Mouse (Mus musculus) lung, embryonic 16.5 days (tissue): Measurements from ENCODE around the gene Tomm40. TPM values are rescaled to one million over a fixed set of nuclear protein-coding genes. Genes with fewer than 3 reads are reported as not detected.

Experiments
- ATAC-seq: fragments of 200-750 bp; cut with Nextera tagmentation; 2 replicates; pipeline ENCODE4 v1.8.0; 2017; ENCODE audit warnings: low read depth, mild to moderate bottlenecking, moderate library complexity
- H3K27ac ChIP-seq: fragments of 300-500 bp; sonication (generic); 2 replicates; pipeline ENCODE4 v1.5.1; 2014; ENCODE audit warnings: mild to moderate bottlenecking, control low read depth, low read length
- H3K27me3 ChIP-seq: fragments of 300-500 bp; sonication (generic); 2 replicates; pipeline ENCODE4 v1.6.1; 2014; ENCODE audit warnings: low read depth, low read length, mixed read lengths; ENCODE audit not compliant: control insufficient read depth, insufficient read depth
- H3K36me3 ChIP-seq: fragments of 300-500 bp; sonication (generic); 2 replicates; pipeline ENCODE4 v1.6.1; 2014; ENCODE audit warnings: low read length; ENCODE audit not compliant: control insufficient read depth, insufficient read depth
- H3K4me1 ChIP-seq: fragments of 300-500 bp; sonication (generic); replicated peaks from 2 replicates; pipeline ENCODE4 v1.6.1; 2014; ENCODE audit warnings: low read length, mixed read lengths; ENCODE audit not compliant: control insufficient read depth, insufficient read depth
- H3K4me2 ChIP-seq: fragments of 300-500 bp; sonication (generic); 2 replicates; pipeline ENCODE4 v1.6.1; 2014; ENCODE audit warnings: low read depth, low read length, control low read depth
- H3K4me3 ChIP-seq: fragments of 300-500 bp; sonication (generic); 2 replicates; pipeline ENCODE4 v1.5.1; 2014; ENCODE audit warnings: mild to moderate bottlenecking, low read length, control low read depth
- H3K9ac ChIP-seq: fragments of 300-500 bp; sonication (generic); 2 replicates; pipeline ENCODE4 v1.6.1; 2014; ENCODE audit warnings: low read length, control low read depth
- H3K9me3 ChIP-seq: fragments of 300-500 bp; sonication (generic); 2 replicates; pipeline ENCODE4 v1.6.1; 2016; ENCODE audit warnings: low read length; ENCODE audit not compliant: control insufficient read depth
- WGBS: fragments of 180-500 bp; shearing (Covaris S2); extraction: QIAGEN DNeasy Blood & Tissue Kit; methylation state at CpG from one replicate; pipeline ENCODE4 v1.1.7; 2014; 5-methylcytosine and 5-hydroxymethylcytosine counted together
- polyA plus RNA-seq: library from polyadenylated mRNA; unstranded; fragments of >200 nt; fragmentation: Nextera tagmentation; extraction: Ambion mirVana; gene quantifications from 2 replicates; pipeline ENCODE4 v1.2.1, GENCODE M21; 2015

Gene Tomm40
- polyA plus RNA-seq, 1 experiment from 2014 or later: 87.4 TPM

- no peak for ATAC-seq
- peaks cover 15% of the 10 kb centered on the region for H3K4me1 ChIP-seq
- H3K36me3 ChIP-seq: peaks cover 4% of the 10 kb centered on the region; the same call in 1 of the 2 replicates
- H3K9ac ChIP-seq: peak overlapping the region; percentile 99
- no peak overlapping the region for H3K27ac ChIP-seq
- H3K9me3 ChIP-seq: no peaks in the 10 kb centered on the region
- H3K27me3 ChIP-seq: no peaks in the 10 kb centered on the region
- WGBS: 6% methylated on average over 8 of the region's 8 CpGs
- peak overlapping the region; percentile 99 for H3K4me3 ChIP-seq
- H3K4me2 ChIP-seq: peak overlapping the region; percentile 94
These were observed 51.3 kb downstream of the Tomm40 start for GRCm38 (mm10) chr7:19663940-19664339.

- H3K27ac ChIP-seq: no peak overlapping the region
These were observed 62.6 kb downstream of the Tomm40 start for GRCm38 (mm10) chr7:19652614-19653013.

More at GRCm38 (mm10) chr7:19652614-19653013, 62.6 kb downstream of the Tomm40 start:
- H3K27me3 ChIP-seq: no peaks in the 10 kb centered on the region
- ATAC-seq: no peak
- no peak overlapping the region for H3K9ac ChIP-seq
- H3K9me3 ChIP-seq: no peaks in the 10 kb centered on the region
- no peaks in the 10 kb centered on the region for H3K4me1 ChIP-seq
- 73% methylated on average over 2 of the region's 2 CpGs for WGBS
- no peak overlapping the region for H3K4me3 ChIP-seq
- H3K4me2 ChIP-seq: no peak overlapping the region
- H3K36me3 ChIP-seq: peaks cover 36% of the 10 kb centered on the region

Other genes with a start within 250 kb of the Tomm40 start
- gene Bloc1s3, start 207.1 kb downstream of the Tomm40 start, polyA plus RNA-seq: 1.4 TPM in 2 replicates
- gene Trappc6a, start 207.0 kb downstream of the Tomm40 start, polyA plus RNA-seq: 104 and 111 TPM in 2 replicates
- gene Nkpd1, start 197.6 kb downstream of the Tomm40 start, polyA plus RNA-seq: 0.16 TPM in 1 of 2 replicates, not detected in the other
- 18.3 and 21.4 TPM in 2 replicates for gene Ppp1r37, start 152.4 kb downstream of the Tomm40 start, polyA plus RNA-seq
- 0.40 and 0.57 TPM in 2 replicates for gene Zfp296, start 138.2 kb downstream of the Tomm40 start, polyA plus RNA-seq
- gene Gemin7, start 137.8 kb downstream of the Tomm40 start, polyA plus RNA-seq: 156 and 170 TPM in 2 replicates
- 41.4 and 43.5 TPM in 2 replicates for gene Clasrp, start 111.0 kb downstream of the Tomm40 start, polyA plus RNA-seq
- 8.9 and 9.7 TPM in 2 replicates for gene Relb, start 86.0 kb downstream of the Tomm40 start, polyA plus RNA-seq
- gene Clptm1, start 50.4 kb downstream of the Tomm40 start, polyA plus RNA-seq: 70.3 and 73.5 TPM in 2 replicates
- gene Apoc2, start 37.5 kb downstream of the Tomm40 start, polyA plus RNA-seq: 3.3 and 20.9 TPM in 2 replicates
- not detected in 2 replicates for gene Gm44805, start 34.0 kb downstream of the Tomm40 start, polyA plus RNA-seq
- gene Apoc4, start 34.0 kb downstream of the Tomm40 start, polyA plus RNA-seq: 0.34 and 6.1 TPM in 2 replicates
- gene Apoc1, start 22.8 kb downstream of the Tomm40 start, polyA plus RNA-seq: 28.4 and 34.9 TPM in 2 replicates
- 470 and 554 TPM in 2 replicates for gene Apoe, start 16.2 kb downstream of the Tomm40 start, polyA plus RNA-seq
- 128 and 131 TPM in 2 replicates for gene Nectin2, start 35.0 kb upstream of the Tomm40 start, polyA plus RNA-seq
- 347 and 379 TPM in 2 replicates for gene Bcam, start 55.6 kb upstream of the Tomm40 start, polyA plus RNA-seq
- gene Cblc, start 81.4 kb upstream of the Tomm40 start, polyA plus RNA-seq: 17.8 and 18.8 TPM in 2 replicates
- gene Bcl3, start 107.3 kb upstream of the Tomm40 start, polyA plus RNA-seq: 5.4 and 5.7 TPM in 2 replicates
- gene Gm19345, start 136.6 kb upstream of the Tomm40 start, polyA plus RNA-seq: 0.15 TPM in 1 of 2 replicates, not detected in the other
- gene Ceacam16, start 145.9 kb upstream of the Tomm40 start, polyA plus RNA-seq: not detected in 2 replicates
- gene Ceacam19, start 172.5 kb upstream of the Tomm40 start, polyA plus RNA-seq: 0.06 TPM in 1 of 2 replicates, not detected in the other
- 23.9 and 26.1 TPM in 2 replicates for gene Pvr, start 205.7 kb upstream of the Tomm40 start, polyA plus RNA-seq
- gene Igsf23, start 235.3 kb upstream of the Tomm40 start, polyA plus RNA-seq: 1.8 and 2.3 TPM in 2 replicates
- not detected in 2 replicates for gene Ceacam20, start 250.0 kb upstream of the Tomm40 start, polyA plus RNA-seq